Mouse (Mus musculus) hindbrain, embryonic 12.5 days (tissue): Measurements from ENCODE around the gene Tmem219. TPM values are rescaled to one million over a fixed set of nuclear protein-coding genes. Genes with fewer than 3 reads are reported as not detected.

Source experiments
- ATAC-seq: fragments of 200-750 bp; cut with Nextera tagmentation; 2 replicates; pipeline ENCODE4 v1.8.0; 2017; ENCODE audit warnings: moderate TSS enrichment; ENCODE audit not compliant: low FRiP score
- H3K27ac ChIP-seq: fragments of 300-500 bp; sonication (generic); 2 replicates; pipeline ENCODE4 v1.5.1; 2016; ENCODE audit warnings: mild to moderate bottlenecking
- H3K27me3 ChIP-seq: fragments of 300-500 bp; sonication (generic); 2 replicates; pipeline ENCODE4 v1.6.1; 2016; ENCODE audit warnings: mild to moderate bottlenecking
- H3K36me3 ChIP-seq: fragments of 300-500 bp; sonication (generic); 2 replicates; pipeline ENCODE4 v1.6.1; 2016; ENCODE audit warnings: mild to moderate bottlenecking
- H3K4me1 ChIP-seq: fragments of 300-500 bp; sonication (generic); 2 replicates; pipeline ENCODE4 v1.6.1; 2016
- H3K4me2 ChIP-seq: fragments of 300-500 bp; sonication (generic); replicated peaks from 2 replicates; pipeline ENCODE4 v1.6.1; 2016; ENCODE audit warnings: mild to moderate bottlenecking
- H3K4me3 ChIP-seq: fragments of 300-500 bp; sonication (generic); 2 replicates; pipeline ENCODE4 v1.5.1; 2016; ENCODE audit warnings: mild to moderate bottlenecking
- H3K9ac ChIP-seq: fragments of 300-500 bp; sonication (generic); 2 replicates; pipeline ENCODE4 v1.6.1; 2016; ENCODE audit warnings: mild to moderate bottlenecking, moderate library complexity
- H3K9me3 ChIP-seq: fragments of 300-500 bp; sonication (generic); replicated peaks from 2 replicates; pipeline ENCODE4 v1.6.1; 2016; ENCODE audit warnings: mild to moderate bottlenecking
- WGBS: fragments of 180-500 bp; shearing (Covaris S2); methylation state at CpG from one replicate; pipeline ENCODE4 v1.1.7; 2016; 5-methylcytosine and 5-hydroxymethylcytosine counted together
- polyA plus RNA-seq: library from polyadenylated mRNA; unstranded; fragments of >200 nt; fragmentation: Nextera tagmentation; extraction: Ambion mirVana; gene quantifications from 2 replicates; pipeline ENCODE4 v1.2.1, GENCODE M21; 2016

Gene Tmem219
- polyA plus RNA-seq, 1 experiment from 2014 or later = 23.0 TPM

DNA sequence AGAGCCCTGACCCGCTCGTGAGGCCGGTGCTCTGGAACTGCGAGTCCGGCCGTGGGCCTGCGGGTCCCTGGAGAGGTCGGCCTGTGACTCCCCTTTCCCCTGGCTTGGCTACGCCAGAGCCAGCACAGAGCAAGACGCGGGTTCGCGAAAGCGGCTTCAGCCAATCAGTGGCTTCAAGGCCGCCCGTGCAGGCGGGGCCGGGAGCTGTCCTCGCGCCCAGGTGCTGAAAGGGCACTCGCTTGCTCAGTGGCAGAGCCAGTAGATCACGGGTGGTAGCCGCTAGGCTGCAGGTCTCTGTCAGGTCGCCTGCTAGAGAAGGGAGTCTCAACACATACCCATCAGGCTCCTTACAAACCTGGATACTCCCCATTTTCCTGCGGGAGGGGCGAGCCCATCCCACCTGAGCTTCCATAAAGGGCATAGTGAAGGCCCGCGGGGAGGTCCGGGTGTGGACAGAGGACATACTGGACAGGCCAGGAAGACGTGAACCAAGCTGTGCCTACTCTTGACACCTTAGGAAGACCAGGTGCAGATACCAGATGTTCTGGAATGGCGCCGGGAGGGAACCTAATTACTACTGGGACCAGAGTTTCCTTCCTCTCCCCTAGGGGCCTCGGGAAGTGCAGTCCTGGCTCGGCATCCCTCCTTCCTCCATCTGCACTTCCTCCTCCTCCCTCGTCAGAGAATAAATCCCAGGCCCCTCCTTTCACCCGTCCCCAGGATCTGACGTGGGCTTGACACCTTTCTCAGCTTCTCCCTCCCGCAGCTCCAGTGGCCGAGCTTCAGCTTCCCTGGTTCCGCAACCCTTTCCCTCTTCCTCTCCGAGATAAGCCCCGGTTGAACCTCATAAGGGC is 27.3 kb upstream of the Tmem219 start, which contains the start of gene Sez6l2:
Sez6l2 (plus strand) TSS at position 771 of the 854 bp plus-strand sequence.
- no peaks in the 10 kb centered on the region for H3K9me3 ChIP-seq
- peak; percentile 91 for ATAC-seq

GRCm38 (mm10) chr7:126949403-126949792 is 26.7 kb upstream of the Tmem219 start, which contains the start of gene Asphd1:
TSS of gene Asphd1 (minus strand) at chr7:126949582.
- H3K27me3 ChIP-seq = peaks cover 41% of the 10 kb centered on the region
- peak within 1 kb of the TSS; percentile 87 for H3K27ac ChIP-seq
- H3K9me3 ChIP-seq = no peaks in the 10 kb centered on the region
- H3K4me3 ChIP-seq = peak within 1 kb of the TSS; percentile 47
- H3K9ac ChIP-seq = peak within 1 kb of the TSS; percentile 64
- ATAC-seq = peak; percentile 70
- under 1% methylated on average over 21 of the region's 21 CpGs for WGBS
- peak within 1 kb of the TSS; percentile 97 for H3K4me2 ChIP-seq
- H3K36me3 ChIP-seq = peaks cover 19% of the 10 kb centered on the region
- H3K4me1 ChIP-seq = peaks cover 41% of the 10 kb centered on the region

More for the DNA sequence above, 27.3 kb upstream of the Tmem219 start, which contains the start of gene Sez6l2:
- Histone ChIP-seq H3K36me3 (peaks cover 13% of the 10 kb centered on the region), H3K27me3 (peaks cover 41% of the 10 kb centered on the region), H3K4me1 (peaks cover 41% of the 10 kb centered on the region), H3K27ac (peak within 1 kb of the TSS; percentile 87), H3K4me2 (peak within 1 kb of the TSS; percentile 97), H3K9ac (peak within 1 kb of the TSS; percentile 64), H3K4me3 (peak within 1 kb of the TSS; percentile 47)
- WGBS = under 1% methylated on average over 42 of the region's 42 CpGs

- H3K36me3 ChIP-seq = peaks cover 27% of the 10 kb centered on the region
- peak overlapping the region; percentile 87 for H3K27ac ChIP-seq
- H3K9ac ChIP-seq = peak overlapping the region; percentile 64
- ATAC-seq = no peak
- peaks cover 41% of the 10 kb centered on the region for H3K4me1 ChIP-seq
- H3K4me2 ChIP-seq = peak overlapping the region; percentile 97
- H3K27me3 ChIP-seq = peaks cover 41% of the 10 kb centered on the region
- H3K4me3 ChIP-seq = peak overlapping the region; percentile 47
- WGBS = 80% methylated on average over 10 of the region's 10 CpGs
- H3K9me3 ChIP-seq = no peaks in the 10 kb centered on the region
These were observed 25.9 kb upstream of the Tmem219 start for GRCm38 (mm10) chr7:126948626-126949025.

DNA sequence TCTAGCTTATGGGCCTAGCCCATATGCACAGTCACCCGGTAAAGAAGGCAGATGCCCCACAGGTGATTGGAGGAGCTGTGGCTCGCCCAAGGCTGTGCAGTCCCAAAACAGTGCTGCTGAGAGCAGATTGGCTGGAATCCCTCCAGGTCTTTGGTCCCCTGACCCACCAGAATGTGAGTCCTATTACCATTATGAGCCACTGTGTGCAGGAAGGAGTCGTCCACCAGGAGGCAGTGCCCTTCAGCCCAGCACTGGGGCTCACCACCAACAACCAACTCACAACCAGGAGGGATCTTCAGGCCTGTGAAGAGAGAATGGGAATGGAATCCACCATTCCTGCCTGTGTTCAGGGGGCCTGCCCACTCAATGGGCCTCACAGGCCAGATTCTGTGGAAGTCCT is 23.8 kb upstream of the Tmem219 start:
- H3K9me3 ChIP-seq = no peaks in the 10 kb centered on the region
- 35% methylated on average over 3 of the region's 3 CpGs for WGBS
- no peak overlapping the region for H3K4me2 ChIP-seq
- H3K36me3 ChIP-seq = peaks cover 39% of the 10 kb centered on the region
- peaks cover 33% of the 10 kb centered on the region for H3K4me1 ChIP-seq
- no peak overlapping the region for H3K4me3 ChIP-seq
- H3K9ac ChIP-seq = no peak overlapping the region
- ATAC-seq = no peak
- H3K27ac ChIP-seq = no peak overlapping the region
- peaks cover 25% of the 10 kb centered on the region for H3K27me3 ChIP-seq

- Histone ChIP-seq H3K4me3 (no peak overlapping the region), H3K4me1 (peaks cover 16% of the 10 kb centered on the region), H3K27ac (no peak overlapping the region; the same call in 1 of the 2 replicates), H3K36me3 (peaks cover 49% of the 10 kb centered on the region), H3K9me3 (no peaks in the 10 kb centered on the region), H3K9ac (no peak overlapping the region), H3K4me2 (no peak overlapping the region), H3K27me3 (no peaks in the 10 kb centered on the region)
- ATAC-seq = no peak
- 55% methylated on average over 5 of the region's 5 CpGs for WGBS
These were observed 19.1 kb upstream of the Tmem219 start for GRCm38 (mm10) chr7:126941801-126942200.

DNA sequence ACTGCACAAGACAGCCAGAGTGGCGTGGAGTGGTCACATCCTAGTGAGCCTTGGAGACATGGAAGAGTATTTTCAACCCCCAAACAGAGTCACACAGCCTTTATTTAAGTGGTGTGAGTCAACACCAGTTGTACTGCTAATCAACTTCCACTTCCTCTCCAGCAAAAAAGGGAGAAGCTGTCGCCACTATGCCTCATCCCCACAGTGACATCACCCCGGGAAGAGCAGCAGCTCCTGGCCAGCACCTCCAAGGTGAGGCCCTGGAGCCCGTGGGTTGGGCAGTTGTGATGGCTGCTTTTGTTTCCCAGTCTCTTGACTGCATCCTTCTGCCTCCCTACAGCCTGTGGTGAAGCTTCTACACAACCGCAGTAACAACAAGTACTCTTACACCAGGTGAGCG is 18.5 kb upstream of the Tmem219 start:
- no peak overlapping the region for H3K27ac ChIP-seq
- H3K4me3 ChIP-seq = no peak overlapping the region
- no peak overlapping the region for H3K4me2 ChIP-seq
- ATAC-seq = no peak
- no peaks in the 10 kb centered on the region for H3K9me3 ChIP-seq
- peaks cover 50% of the 10 kb centered on the region for H3K36me3 ChIP-seq
- no peaks in the 10 kb centered on the region for H3K27me3 ChIP-seq
- WGBS = 51% methylated on average over 6 of the region's 6 CpGs
- H3K4me1 ChIP-seq = peaks cover 12% of the 10 kb centered on the region
- H3K9ac ChIP-seq = no peak overlapping the region

DNA sequence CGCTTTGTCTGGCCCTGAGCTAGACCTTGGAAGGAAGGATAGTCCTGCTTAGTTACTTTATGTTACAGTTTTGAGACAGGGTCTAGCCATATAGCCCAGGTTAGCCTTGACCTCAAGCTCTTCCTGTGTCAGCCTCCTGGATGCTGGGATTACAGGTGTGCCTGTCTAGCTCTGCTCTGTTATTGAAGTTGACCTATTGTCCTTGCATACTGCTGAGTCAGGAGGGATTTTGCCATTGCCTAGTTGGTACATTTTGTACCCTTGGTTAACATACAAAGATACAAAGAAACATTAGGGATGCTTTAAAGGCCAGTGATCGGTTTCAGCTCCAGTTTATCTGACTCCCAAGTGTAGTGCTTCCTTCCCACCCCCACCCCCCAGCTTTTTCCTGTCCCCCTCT is 9.9 kb upstream of the Tmem219 start:
- H3K9ac ChIP-seq = no peak overlapping the region
- H3K27ac ChIP-seq = no peak overlapping the region
- 86% methylated on average over 2 of the region's 2 CpGs for WGBS
- peaks cover 29% of the 10 kb centered on the region for H3K36me3 ChIP-seq
- H3K4me2 ChIP-seq = no peak overlapping the region
- H3K4me1 ChIP-seq = peaks cover 12% of the 10 kb centered on the region
- no peak overlapping the region for H3K4me3 ChIP-seq
- no peak for ATAC-seq
- no peaks in the 10 kb centered on the region for H3K27me3 ChIP-seq
- no peaks in the 10 kb centered on the region for H3K9me3 ChIP-seq

- peak; percentile 74 for ATAC-seq
- H3K9ac ChIP-seq = peak overlapping the region; percentile 83
- peaks cover 12% of the 10 kb centered on the region for H3K4me1 ChIP-seq
- no peaks in the 10 kb centered on the region for H3K27me3 ChIP-seq
- H3K27ac ChIP-seq = peak overlapping the region; percentile 82
- H3K4me3 ChIP-seq = peak overlapping the region; percentile 90
- H3K4me2 ChIP-seq = peak overlapping the region; percentile 70
- WGBS = 0% methylated on average over 23 of the region's 27 CpGs
- H3K9me3 ChIP-seq = no peaks in the 10 kb centered on the region
- peaks cover 8% of the 10 kb centered on the region for H3K36me3 ChIP-seq
These were observed 6.3 kb upstream of the Tmem219 start for GRCm38 (mm10) chr7:126929046-126929445.

DNA sequence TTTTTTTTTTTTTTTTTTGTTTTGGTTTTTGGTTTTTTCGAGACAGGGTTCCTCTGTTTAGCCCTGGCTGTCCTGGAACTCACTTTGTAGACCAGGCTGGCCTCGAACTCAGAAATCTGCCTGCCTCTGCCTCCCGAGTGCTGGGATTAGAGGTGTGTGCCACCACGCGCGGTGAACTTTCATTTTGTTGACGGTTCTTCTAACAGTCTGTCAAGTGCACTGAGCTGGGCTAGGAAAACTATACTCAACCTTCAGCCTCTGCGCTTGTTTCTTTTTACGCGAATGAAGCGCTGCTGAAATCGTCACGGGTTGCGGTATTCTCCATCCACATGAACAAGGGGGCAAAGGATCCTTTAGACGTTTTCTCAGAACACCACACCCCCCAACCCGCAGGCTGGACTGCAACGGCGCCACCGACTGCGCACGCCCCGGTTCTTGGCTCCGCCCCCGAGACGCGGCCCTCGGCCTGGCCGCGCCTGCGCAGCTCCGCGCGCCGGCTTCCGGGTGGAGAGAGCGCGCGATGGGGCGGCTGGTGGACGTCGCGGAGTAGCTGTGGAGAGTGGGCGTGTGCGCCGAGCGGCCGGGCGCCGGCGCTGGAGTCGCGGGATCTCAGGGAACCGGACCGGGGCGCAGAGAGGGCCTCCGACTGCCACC is 5.8 kb upstream of the Tmem219 start, which contains the start of gene Kctd13:
Kctd13 (plus strand) TSS at position 496 of the 654 bp plus-strand sequence.
- Histone ChIP-seq H3K4me3 (peak within 1 kb of the TSS; percentile 90), H3K27me3 (no peaks in the 10 kb centered on the region), H3K9ac (peak within 1 kb of the TSS; percentile 83), H3K9me3 (no peaks in the 10 kb centered on the region), H3K4me1 (peaks cover 16% of the 10 kb centered on the region), H3K4me2 (peak within 1 kb of the TSS; percentile 70), H3K36me3 (peaks cover 8% of the 10 kb centered on the region; the same call in 1 of the 2 replicates), H3K27ac (peak within 1 kb of the TSS; percentile 82)
- ATAC-seq = peak; percentile 92
- 4% methylated on average over 54 of the region's 56 CpGs for WGBS

- Histone ChIP-seq H3K27me3 (no peaks in the 10 kb centered on the region), H3K9me3 (no peaks in the 10 kb centered on the region), H3K4me3 (no peak overlapping the region), H3K27ac (no peak overlapping the region), H3K36me3 (0 out of 2 replicates have a peak, but pooled peaks cover 3% of the 10 kb centered on the region), H3K9ac (no peak overlapping the region), H3K4me1 (peaks cover 29% of the 10 kb centered on the region), H3K4me2 (no peak overlapping the region)
- WGBS = 51% methylated on average over 3 of the region's 3 CpGs
- no peak for ATAC-seq
These were observed 3.6 kb upstream of the Tmem219 start for GRCm38 (mm10) chr7:126926299-126926698.

DNA sequence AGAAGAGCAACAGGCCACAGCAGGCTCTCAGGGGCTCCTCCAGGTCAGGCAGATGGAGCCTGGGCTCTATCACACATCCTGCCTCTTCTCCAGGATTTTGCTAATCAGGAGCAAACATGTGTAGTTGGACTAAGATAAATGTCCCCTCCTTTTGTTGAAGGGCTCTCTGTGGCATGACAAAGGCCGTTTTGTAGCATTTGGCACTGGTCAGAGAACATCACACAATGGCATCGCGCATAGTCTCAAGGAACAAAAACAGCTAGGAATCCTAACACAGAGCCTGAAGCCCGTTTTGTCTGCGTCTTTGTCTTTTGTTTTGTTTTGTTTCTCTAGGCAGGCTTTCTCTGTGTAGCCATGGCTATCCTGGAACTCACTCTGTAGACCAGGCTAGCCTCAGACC is 1.3 kb upstream of the Tmem219 start:
- no peaks in the 10 kb centered on the region for H3K9me3 ChIP-seq
- H3K4me1 ChIP-seq = peaks cover 20% of the 10 kb centered on the region
- H3K27ac ChIP-seq = no peak overlapping the region
- ATAC-seq = no peak
- no peak overlapping the region for H3K4me2 ChIP-seq
- H3K9ac ChIP-seq = no peak overlapping the region
- H3K36me3 ChIP-seq = no peaks in the 10 kb centered on the region
- H3K27me3 ChIP-seq = no peaks in the 10 kb centered on the region
- WGBS = 31% methylated on average over 5 of the region's 5 CpGs
- H3K4me3 ChIP-seq = no peak overlapping the region

- Histone ChIP-seq H3K4me3 (no peak overlapping the region), H3K4me2 (0 out of 2 replicates have a peak overlapping the region, but pooled peaks have one; percentile 27), H3K27ac (peak overlapping the region; percentile 74; the same call in 1 of the 2 replicates), H3K27me3 (no peaks in the 10 kb centered on the region), H3K9ac (no peak overlapping the region), H3K36me3 (no peaks in the 10 kb centered on the region), H3K4me1 (peaks cover 20% of the 10 kb centered on the region), H3K9me3 (no peaks in the 10 kb centered on the region)
- no peak for ATAC-seq
- WGBS = 71% methylated on average over 2 of the region's 2 CpGs
These were observed 1.2 kb downstream of the Tmem219 start for GRCm38 (mm10) chr7:126921563-126921962.
